Mouse (Mus musculus): ENCODE data around the gene Tfap2a. TPM values are rescaled to one million over a fixed set of nuclear protein-coding genes. Genes with fewer than 3 reads are reported as not detected.

Tfap2a gene
- polyA plus RNA-seq, 1 experiment, result 0.36 TPM

- TF ChIP-seq MYOG (IDR thresholded peaks at IDR 0.05; ENCODE audit: control insufficient read depth in 1 of 3, insufficient read depth in 1 of 3, insufficient read length in 2 of 3, low read depth in 2 of 3) (no peak), MYOD1 (IDR thresholded peaks at IDR 0.05; ENCODE audit: control insufficient read depth in 1 of 3, insufficient read length in 2 of 3, low read depth in 2 of 3) (no peak), CEBPB (IDR thresholded peaks at IDR 0.05; ENCODE audit: insufficient read depth, poor library complexity, severe bottlenecking) (no peak), USF1 (IDR thresholded peaks at IDR 0.05; ENCODE audit: low read depth) (no peak), REST (IDR thresholded peaks at IDR 0.05; ENCODE audit: insufficient read depth, insufficient read length) (no peak), SRF (IDR thresholded peaks at IDR 0.05; ENCODE audit: control insufficient read depth, insufficient read length, low read depth) (no peak), POLR2A (IDR thresholded peaks at IDR 0.05; ENCODE audit: insufficient read length, low read depth) (no peak), E2F4 (IDR thresholded peaks at IDR 0.05; ENCODE audit: insufficient read depth) (no peak), TCF3 (IDR thresholded peaks at IDR 0.05; ENCODE audit: insufficient read length, low read depth) (no peak), POLR2AphosphoS2 (IDR thresholded peaks at IDR 0.05; ENCODE audit: insufficient read length, low read depth) (no peak), TCF12 (IDR thresholded peaks at IDR 0.05; ENCODE audit: insufficient read depth, poor library complexity, severe bottlenecking) (no peak), MAX (IDR thresholded peaks at IDR 0.05; ENCODE audit: low read depth) (no peak)
- Histone ChIP-seq H3ac (ENCODE audit: control insufficient read depth, insufficient read length) (no peak overlapping the region), H3K4me2 (ENCODE audit: low read depth) (no peak overlapping the region), H3K4me3 (no peak overlapping the region), H3K79me2 (ENCODE audit: control insufficient read depth, insufficient read depth) (no peaks in the 10 kb centered on the region), H3K27me3 (ENCODE audit: control insufficient read depth, insufficient read depth, insufficient read length) (peaks cover 83% of the 10 kb centered on the region), H3K36me3 (ENCODE audit: control insufficient read depth, insufficient read depth) (no peaks in the 10 kb centered on the region)
Measured at GRCm38 (mm10) chr13:40735416-40736106, 2.6 kb downstream of the Tfap2a start.

GRCm38 (mm10) chr13:40734316-40734965 lies 3.7 kb downstream of the Tfap2a start:
- H3K27me3 ChIP-seq (ENCODE audit: control insufficient read depth, insufficient read depth, insufficient read length), result peaks cover 77% of the 10 kb centered on the region
- peak overlapping the region; percentile 76 for H3K4me2 ChIP-seq (ENCODE audit: low read depth)
- H3K79me2 ChIP-seq (ENCODE audit: control insufficient read depth, insufficient read depth), result no peaks in the 10 kb centered on the region
- H3K36me3 ChIP-seq (ENCODE audit: control insufficient read depth, insufficient read depth), result no peaks in the 10 kb centered on the region
- no peak overlapping the region for H3ac ChIP-seq (ENCODE audit: control insufficient read depth, insufficient read length)
- TF ChIP-seq USF1 (IDR thresholded peaks at IDR 0.05; ENCODE audit: low read depth), result no peak
- TF ChIP-seq CEBPB (IDR thresholded peaks at IDR 0.05; ENCODE audit: insufficient read depth, poor library complexity, severe bottlenecking), result no peak
- no peak for TF ChIP-seq MYOG (IDR thresholded peaks at IDR 0.05; ENCODE audit: control insufficient read depth in 1 of 3, insufficient read depth in 1 of 3, insufficient read length in 2 of 3, low read depth in 2 of 3)
- no peak for TF ChIP-seq TCF3 (IDR thresholded peaks at IDR 0.05; ENCODE audit: insufficient read length, low read depth)
- TF ChIP-seq POLR2A (IDR thresholded peaks at IDR 0.05; ENCODE audit: insufficient read length, low read depth), result no peak
- no peak for TF ChIP-seq MYOD1 (IDR thresholded peaks at IDR 0.05; ENCODE audit: control insufficient read depth in 1 of 3, insufficient read length in 2 of 3, low read depth in 2 of 3)
- no peak for TF ChIP-seq POLR2AphosphoS2 (IDR thresholded peaks at IDR 0.05; ENCODE audit: insufficient read length, low read depth)
- TF ChIP-seq REST (IDR thresholded peaks at IDR 0.05; ENCODE audit: insufficient read depth, insufficient read length), result no peak
- no peak for TF ChIP-seq TCF12 (IDR thresholded peaks at IDR 0.05; ENCODE audit: insufficient read depth, poor library complexity, severe bottlenecking)
- TF ChIP-seq MAX (IDR thresholded peaks at IDR 0.05; ENCODE audit: low read depth), result no peak
- no peak for TF ChIP-seq E2F4 (IDR thresholded peaks at IDR 0.05; ENCODE audit: insufficient read depth)
- no peak for TF ChIP-seq SRF (IDR thresholded peaks at IDR 0.05; ENCODE audit: control insufficient read depth, insufficient read length, low read depth)
- no peak overlapping the region for H3K4me3 ChIP-seq

GRCm38 (mm10) chr13:40733542-40734151 lies 4.5 kb downstream of the Tfap2a start:
- TF ChIP-seq POLR2AphosphoS2 (IDR thresholded peaks at IDR 0.05; ENCODE audit: insufficient read length, low read depth) (no peak), MYOD1 (IDR thresholded peaks at IDR 0.05; ENCODE audit: control insufficient read depth in 1 of 3, insufficient read length in 2 of 3, low read depth in 2 of 3) (no peak), USF1 (IDR thresholded peaks at IDR 0.05; ENCODE audit: low read depth) (no peak), TCF3 (IDR thresholded peaks at IDR 0.05; ENCODE audit: insufficient read length, low read depth) (no peak), CEBPB (IDR thresholded peaks at IDR 0.05; ENCODE audit: insufficient read depth, poor library complexity, severe bottlenecking) (no peak), POLR2A (IDR thresholded peaks at IDR 0.05; ENCODE audit: insufficient read length, low read depth) (no peak), MYOG (IDR thresholded peaks at IDR 0.05; ENCODE audit: control insufficient read depth in 1 of 3, insufficient read depth in 1 of 3, insufficient read length in 2 of 3, low read depth in 2 of 3) (no peak), TCF12 (IDR thresholded peaks at IDR 0.05; ENCODE audit: insufficient read depth, poor library complexity, severe bottlenecking) (no peak), REST (IDR thresholded peaks at IDR 0.05; ENCODE audit: insufficient read depth, insufficient read length) (no peak), MAX (IDR thresholded peaks at IDR 0.05; ENCODE audit: low read depth) (no peak), E2F4 (IDR thresholded peaks at IDR 0.05; ENCODE audit: insufficient read depth) (no peak)
- Histone ChIP-seq H3K36me3 (ENCODE audit: control insufficient read depth, insufficient read depth) (no peaks in the 10 kb centered on the region), H3K27me3 (ENCODE audit: control insufficient read depth, insufficient read depth, insufficient read length) (peaks cover 72% of the 10 kb centered on the region), H3K79me2 (ENCODE audit: control insufficient read depth, insufficient read depth) (no peaks in the 10 kb centered on the region), H3ac (ENCODE audit: control insufficient read depth, insufficient read length) (no peak overlapping the region), H3K4me2 (ENCODE audit: low read depth) (peak overlapping the region; percentile 76), H3K4me3 (peak overlapping the region; percentile 28)

GRCm38 (mm10) chr13:40732816-40733541 lies 5.2 kb downstream of the Tfap2a start:
- H3K4me2 ChIP-seq (ENCODE audit: low read depth), result peak overlapping the region; percentile 76
- H3ac ChIP-seq (ENCODE audit: control insufficient read depth, insufficient read length), result no peak overlapping the region
- peak overlapping the region; percentile 28 for H3K4me3 ChIP-seq
- TF ChIP-seq USF1 (IDR thresholded peaks at IDR 0.05; ENCODE audit: low read depth) (no peak), SRF (IDR thresholded peaks at IDR 0.05; ENCODE audit: control insufficient read depth, insufficient read length, low read depth) (no peak)
- no peaks in the 10 kb centered on the region for H3K79me2 ChIP-seq (ENCODE audit: control insufficient read depth, insufficient read depth)
- H3K36me3 ChIP-seq (ENCODE audit: control insufficient read depth, insufficient read depth), result no peaks in the 10 kb centered on the region
- H3K27me3 ChIP-seq (ENCODE audit: control insufficient read depth, insufficient read depth, insufficient read length), result peaks cover 72% of the 10 kb centered on the region
